Mouse (Mus musculus) heart, postnatal 0 days (tissue): Measurements from ENCODE around the gene Sgo1. TPM values are rescaled to one million over a fixed set of nuclear protein-coding genes. Genes with fewer than 3 reads are reported as not detected.
"Not testable (repeated sequence)": the region's sequence is repeated elsewhere in the genome, so short reads cannot be mapped to it uniquely, and the experiment has no call there.

ENCODE experiments used
- ATAC-seq: fragments of 200-750 bp; cut with Nextera tagmentation; 2 replicates; pipeline ENCODE4 v1.8.0; 2017; ENCODE audit warnings: low read depth, moderate number of reproducible peaks, moderate library complexity; ENCODE audit not compliant: insufficient read depth
- DNase-seq: peaks from one replicate; pipeline ENCODE4 v3.0.0-alpha.2; 2016; ENCODE audit warnings: low spot score
- H3K27ac ChIP-seq: fragments of 300-500 bp; sonication (generic); 2 replicates; pipeline ENCODE4 v1.5.1; 2014; ENCODE audit warnings: low read depth, mild to moderate bottlenecking
- H3K27me3 ChIP-seq: fragments of 300-500 bp; sonication (generic); 2 replicates; pipeline ENCODE4 v1.6.1; 2014; ENCODE audit warnings: low read length, mixed read lengths; ENCODE audit not compliant: control insufficient read depth, insufficient read depth
- H3K36me3 ChIP-seq: fragments of 300-500 bp; sonication (generic); replicated peaks from 2 replicates; pipeline ENCODE4 v1.6.1; 2014; ENCODE audit warnings: low read length, mixed read lengths; ENCODE audit not compliant: control insufficient read depth, insufficient read depth
- H3K4me1 ChIP-seq: fragments of 300-500 bp; sonication (generic); 2 replicates; pipeline ENCODE4 v1.6.1; 2014; ENCODE audit warnings: antibody characterized with exemption; ENCODE audit not compliant: control insufficient read depth, insufficient read depth
- H3K4me2 ChIP-seq: fragments of 300-500 bp; sonication (generic); 2 replicates; pipeline ENCODE4 v1.6.1; 2014; ENCODE audit warnings: low read depth, mild to moderate bottlenecking, low read length, moderate library complexity
- H3K4me3 ChIP-seq: fragments of 300-500 bp; sonication (generic); 2 replicates; pipeline ENCODE4 v1.5.1; 2014; ENCODE audit warnings: low read depth, low read length
- H3K9ac ChIP-seq: fragments of 300-500 bp; sonication (generic); replicated peaks from 2 replicates; pipeline ENCODE4 v1.6.1; 2014; ENCODE audit warnings: low read depth, low read length, mixed read lengths
- H3K9me3 ChIP-seq: fragments of 300-500 bp; sonication (generic); replicated peaks from 2 replicates; pipeline ENCODE4 v1.6.1; 2016; ENCODE audit warnings: low read length; ENCODE audit not compliant: control insufficient read depth
- CTCF ChIP-seq: IDR thresholded peaks from 2 replicates; pipeline ENCODE4 v1.5.1; 2016; ENCODE audit warnings: antibody characterized with exemption, control low read depth, low read depth
- EP300 ChIP-seq: IDR thresholded peaks from 2 replicates; pipeline ENCODE4 v1.6.1; 2016; ENCODE audit warnings: antibody characterized with exemption, low read depth
- WGBS: fragments of 180-500 bp; shearing (Covaris S2); extraction: QIAGEN DNeasy Blood & Tissue Kit; methylation state at CpG from one replicate; pipeline ENCODE4 v1.1.7; 2014; 5-methylcytosine and 5-hydroxymethylcytosine counted together
- polyA plus RNA-seq: library from polyadenylated mRNA; unstranded; fragments of >200 nt; fragmentation: Nextera tagmentation; extraction: Ambion mirVana; gene quantifications from 2 replicates; pipeline ENCODE4 v1.2.1, GENCODE M21; 2015
- total RNA-seq: library from RNA; depleted of rRNA; stranded (reverse); fragments of >200 nt; gene quantifications from 2 replicates; pipeline ENCODE4 v1.2.3, GENCODE M21; 2014; ENCODE audit warnings: low replicate concordance; rRNA removed

Gene Sgo1
- total RNA-seq: 1.3 and 4.8 TPM in 2 replicates
- 6.1 and 8.3 TPM in 2 replicates for polyA plus RNA-seq

DNA sequence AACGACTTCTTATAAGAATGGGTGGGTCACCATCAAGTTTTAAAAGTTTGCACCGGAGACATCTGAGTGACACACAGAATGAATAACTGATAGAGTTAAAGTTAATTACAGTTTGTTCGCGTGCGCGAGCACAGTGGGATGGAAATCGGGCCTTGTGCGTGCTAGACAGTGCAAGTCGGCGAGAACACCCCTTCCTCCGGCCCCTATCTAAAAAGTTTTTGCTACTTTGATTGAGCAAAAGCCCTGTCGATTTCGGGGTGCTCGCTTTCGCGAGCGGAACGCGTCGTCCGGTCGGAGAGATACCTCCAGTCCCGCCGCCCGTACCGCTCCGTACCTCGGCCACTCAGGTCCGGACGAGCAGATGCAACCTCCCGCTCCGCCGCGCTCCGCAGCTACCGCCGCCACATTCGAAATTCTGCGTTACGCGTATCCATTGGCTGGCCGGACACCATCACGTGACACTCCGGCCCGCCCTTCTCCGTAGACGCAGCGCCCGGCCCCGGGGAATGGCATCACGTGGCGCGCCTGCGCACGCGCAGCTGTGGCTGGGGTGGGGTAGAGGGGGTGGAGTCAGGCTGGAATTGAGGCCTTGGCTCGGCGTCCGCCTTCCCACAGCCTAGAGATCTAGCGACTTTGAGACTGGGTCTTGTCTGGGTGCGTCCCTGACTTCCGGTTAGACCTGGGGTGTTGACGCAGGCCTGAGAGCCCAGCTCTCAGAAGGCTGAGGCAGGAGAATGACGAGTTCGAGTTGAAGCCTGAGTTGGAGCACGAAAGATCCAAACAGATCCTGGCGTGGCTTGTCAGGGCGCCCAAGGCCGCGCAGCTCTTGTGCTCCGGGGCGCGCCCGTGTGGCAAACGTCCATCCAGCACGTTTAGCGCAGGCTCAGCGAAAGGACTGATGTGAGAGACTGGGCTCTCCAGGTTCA is at the start of gene Sgo1:
Gene Sgo1 (minus strand): TSS at position 457 of the 926 bp plus-strand sequence.
- WGBS: under 1% methylated on average over 78 of the region's 78 CpGs
- peaks cover 4% of the 10 kb centered on the region for H3K4me1 ChIP-seq
- H3K9me3 ChIP-seq: no peaks in the 10 kb centered on the region
- peaks cover 20% of the 10 kb centered on the region for H3K36me3 ChIP-seq
- H3K27ac ChIP-seq: peak within 1 kb of the TSS; percentile 97
- peak within 1 kb of the TSS; percentile 75 for H3K4me3 ChIP-seq
- peak within 1 kb of the TSS; percentile 70 for H3K9ac ChIP-seq
- H3K4me2 ChIP-seq: peak within 1 kb of the TSS; percentile 82
- DNase-seq (peak; percentile 97), ATAC-seq (peak; percentile 99)
- TF ChIP-seq EP300: no peak
- peak; percentile 60 for TF ChIP-seq CTCF
- no peaks in the 10 kb centered on the region for H3K27me3 ChIP-seq

DNA sequence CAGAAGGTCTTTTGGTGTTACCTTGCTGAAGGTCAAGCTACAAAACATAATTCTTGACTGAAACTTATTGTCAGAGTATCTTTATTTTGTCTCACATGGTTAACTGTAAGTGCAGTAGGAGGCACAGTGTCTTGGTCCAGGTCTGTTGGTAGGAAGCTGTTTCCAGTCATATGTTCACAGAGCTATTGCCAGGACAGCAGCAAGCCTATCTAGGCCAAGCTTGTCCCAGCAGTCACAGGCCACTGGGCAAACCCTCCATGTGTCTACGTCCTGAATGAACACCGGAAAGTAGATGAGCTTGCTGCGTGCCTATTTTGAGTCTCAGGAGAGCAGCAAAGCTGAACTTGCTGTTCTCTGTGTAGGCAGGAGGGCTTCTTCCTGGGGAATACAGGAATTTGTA is 29.8 kb upstream of the Sgo1 start:
- not testable (repeated sequence) for DNase-seq, ATAC-seq
- WGBS: 82% methylated on average over 3 of the region's 3 CpGs

DNA sequence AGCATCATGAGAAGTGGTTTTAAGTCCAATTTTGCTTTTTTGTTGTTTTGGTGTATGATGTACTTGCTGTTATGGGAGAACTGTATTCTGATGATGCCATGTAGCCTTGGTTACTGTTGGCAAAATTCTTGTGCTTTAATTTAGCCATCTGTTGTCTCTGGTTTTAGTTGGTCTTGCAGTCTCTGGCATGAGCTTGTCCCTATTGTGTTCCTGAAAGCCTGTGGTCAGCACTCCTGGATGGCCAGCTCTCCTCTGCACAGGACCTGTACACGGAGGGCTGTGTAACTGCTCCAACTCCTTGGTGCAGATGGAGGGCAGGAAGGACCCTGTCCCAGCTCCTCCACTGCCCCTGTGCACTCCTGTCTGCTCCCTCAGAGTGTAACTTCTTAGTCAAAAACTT is 29.3 kb upstream of the Sgo1 start:
- H3K9ac ChIP-seq: no peak overlapping the region
- no peaks in the 10 kb centered on the region for H3K4me1 ChIP-seq
- H3K27ac ChIP-seq: no peak overlapping the region
- ATAC-seq (no peak), DNase-seq (no peak)
- no peak overlapping the region for H3K4me3 ChIP-seq
- H3K36me3 ChIP-seq: no peaks in the 10 kb centered on the region
- no peaks in the 10 kb centered on the region for H3K27me3 ChIP-seq
- H3K9me3 ChIP-seq: no peaks in the 10 kb centered on the region
- WGBS: 60% methylated on average over 1 of the region's 1 CpGs
- TF ChIP-seq EP300 (no peak), CTCF (no peak)
- H3K4me2 ChIP-seq: no peak overlapping the region

More for the DNA sequence above, 29.8 kb upstream of the Sgo1 start:
- H3K36me3 ChIP-seq, H3K27me3 ChIP-seq, H3K4me3 ChIP-seq, H3K9ac ChIP-seq, H3K27ac ChIP-seq, H3K4me1 ChIP-seq, H3K9me3 ChIP-seq, H3K4me2 ChIP-seq: not testable (repeated sequence)

DNA sequence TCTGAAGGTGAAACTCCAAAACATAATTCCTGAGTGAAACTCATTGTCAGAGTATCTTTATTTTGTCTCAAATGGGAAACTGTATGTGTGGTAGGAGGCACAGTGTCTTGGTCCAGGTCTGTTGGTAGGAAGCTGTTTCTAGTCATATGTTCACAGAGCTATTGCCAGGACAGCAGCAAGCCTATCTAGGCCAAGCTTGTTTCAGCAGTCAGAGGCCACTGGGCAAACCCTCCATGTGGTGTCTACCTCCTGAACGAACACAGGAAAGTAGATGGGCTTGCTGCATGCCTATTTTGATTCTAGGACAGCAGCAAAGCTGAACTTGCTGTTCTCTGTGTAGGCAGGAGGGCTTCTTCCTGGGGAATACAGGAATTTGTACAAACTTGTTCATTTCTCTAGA is 26.0 kb upstream of the Sgo1 start:
- H3K27me3 ChIP-seq, DNase-seq, H3K4me1 ChIP-seq, H3K9me3 ChIP-seq, H3K4me2 ChIP-seq, H3K4me3 ChIP-seq, ATAC-seq, H3K27ac ChIP-seq, H3K9ac ChIP-seq, H3K36me3 ChIP-seq: not testable (repeated sequence)
- WGBS: 48% methylated on average over 1 of the region's 1 CpGs

DNA sequence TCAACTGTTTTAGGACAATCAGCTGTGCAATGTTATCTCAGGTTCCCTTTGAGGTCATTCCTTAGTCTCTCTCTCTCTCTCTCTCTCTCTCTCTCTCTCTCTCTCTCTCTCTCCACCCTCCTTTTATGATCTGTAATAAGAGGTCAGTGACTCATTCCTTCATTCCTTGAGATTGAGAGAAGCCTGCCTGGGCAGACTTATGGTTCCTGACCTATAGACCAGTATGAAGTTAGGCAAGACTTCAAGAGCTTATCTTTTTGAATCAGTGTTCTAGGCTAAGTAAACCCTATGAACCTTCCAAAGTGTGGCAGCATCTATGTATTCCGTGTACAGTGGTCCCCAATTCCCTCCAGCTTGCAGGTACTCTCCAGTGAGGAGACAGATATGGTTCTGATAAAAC is 25.3 kb upstream of the Sgo1 start:
- Histone ChIP-seq H3K4me3 (no peak overlapping the region), H3K4me1 (no peaks in the 10 kb centered on the region), H3K27me3 (no peaks in the 10 kb centered on the region), H3K4me2 (no peak overlapping the region), H3K27ac (no peak overlapping the region), H3K36me3 (no peaks in the 10 kb centered on the region), H3K9me3 (no peaks in the 10 kb centered on the region), H3K9ac (no peak overlapping the region)
- ATAC-seq (no peak), DNase-seq (no peak)
- TF ChIP-seq CTCF: no peak
- no peak for TF ChIP-seq EP300
- 40% methylated on average over 1 of the region's 1 CpGs for WGBS

DNA sequence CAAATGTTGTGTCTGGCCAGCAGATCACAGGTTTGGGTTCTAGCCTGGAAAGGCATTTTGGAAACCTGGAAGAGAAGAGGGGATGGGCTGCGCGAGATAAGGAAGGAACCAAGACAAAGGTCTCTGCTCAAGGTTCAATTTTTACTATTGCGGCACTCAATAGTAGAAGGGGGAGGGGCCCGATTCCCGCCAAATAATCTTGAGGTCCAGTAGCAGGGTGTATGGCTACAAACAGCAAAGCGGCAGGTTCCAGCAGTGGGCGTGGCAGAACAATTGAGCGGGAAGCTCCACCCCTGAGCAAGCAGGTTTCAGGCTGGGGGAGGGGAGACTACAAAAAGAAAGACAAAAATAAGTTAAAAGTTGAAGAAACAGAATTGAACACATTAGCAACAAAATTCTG is 8.4 kb upstream of the Sgo1 start:
- H3K4me3 ChIP-seq, H3K27me3 ChIP-seq, H3K9me3 ChIP-seq, H3K4me1 ChIP-seq, ATAC-seq, DNase-seq, H3K36me3 ChIP-seq, H3K9ac ChIP-seq, H3K27ac ChIP-seq, H3K4me2 ChIP-seq: not testable (repeated sequence)
- 84% methylated on average over 8 of the region's 8 CpGs for WGBS
